Mouse (Mus musculus): Measurements from ENCODE around the gene Oas1d. TPM values are rescaled to one million over a fixed set of nuclear protein-coding genes. Genes with fewer than 3 reads are reported as not detected.
A peak's percentile ranks its signal among the peaks of the same experiment; 100 is the strongest.
"Not testable (repeated sequence)": the region's sequence is repeated elsewhere in the genome, so short reads cannot be mapped to it uniquely, and the experiment has no call there.

Oas1d gene
- total RNA-seq, 1 experiment = 1.2 TPM

- no peaks in the 10 kb centered on the region for H3K9me3 ChIP-seq (ENCODE audit: control insufficient read depth, insufficient read depth, low read depth, low read length)
These were observed 42.9 kb upstream of the Oas1d start for GRCm38 (mm10) chr5:120871469-120871868.

GRCm38 (mm10) chr5:120876839-120877238, 37.5 kb upstream of the Oas1d start:
- H3K9ac ChIP-seq (ENCODE audit: insufficient read depth, low read depth, low read length, poor library complexity, severe bottlenecking); H3K27ac ChIP-seq (ENCODE audit: insufficient read depth, low read depth, low read length, poor library complexity, severe bottlenecking); H3K4me3 ChIP-seq (ENCODE audit: insufficient read depth in 1 of 2, low read depth in 1 of 2, low read length in 2 of 2, poor library complexity in 1 of 2, severe bottlenecking in 1 of 2); in situ Hi-C loops (cut with MboI; ENCODE audit: low sequenced_read_pairs in 2 of 2, unreplicated experiment in 2 of 2); DNase-seq (ENCODE audit: low read depth, low spot score); H3K9me3 ChIP-seq (ENCODE audit: control insufficient read depth, insufficient read depth, low read depth, low read length); H3K36me3 ChIP-seq (ENCODE audit: control insufficient read depth, insufficient read depth, low read length, poor library complexity, severe bottlenecking); H3K4me1 ChIP-seq (ENCODE audit: control insufficient read depth in 2 of 2, insufficient read depth in 2 of 2, low read length in 2 of 2, poor library complexity in 1 of 2): not testable (repeated sequence)

More at GRCm38 (mm10) chr5:120871469-120871868, 42.9 kb upstream of the Oas1d start:
- in situ Hi-C loops (cut with MboI; ENCODE audit: low sequenced_read_pairs in 2 of 2, unreplicated experiment in 2 of 2) = no loop called here
- Histone ChIP-seq H3K27ac (ENCODE audit: insufficient read depth, low read depth, low read length, poor library complexity, severe bottlenecking) (no peak overlapping the region), H3K9ac (ENCODE audit: insufficient read depth, low read depth, low read length, poor library complexity, severe bottlenecking) (no peak overlapping the region), H3K4me3 (ENCODE audit: insufficient read depth in 1 of 2, low read depth in 1 of 2, low read length in 2 of 2, poor library complexity in 1 of 2, severe bottlenecking in 1 of 2) (no peak overlapping the region), H3K4me1 (ENCODE audit: control insufficient read depth in 2 of 2, insufficient read depth in 2 of 2, low read length in 2 of 2, poor library complexity in 1 of 2) (no peaks in the 10 kb centered on the region), H3K36me3 (ENCODE audit: control insufficient read depth, insufficient read depth, low read length, poor library complexity, severe bottlenecking) (no peaks in the 10 kb centered on the region; the same call in 1 of the 2 replicates)
- DNase-seq (ENCODE audit: low read depth, low spot score) = no peak
- TF ChIP-seq MAFK (IDR thresholded peaks at IDR 0.05; ENCODE audit: insufficient read depth, low read depth, low read length) = no peak

- DNase-seq (ENCODE audit: low read depth, low spot score); H3K4me1 ChIP-seq (ENCODE audit: control insufficient read depth in 2 of 2, insufficient read depth in 2 of 2, low read length in 2 of 2, poor library complexity in 1 of 2); in situ Hi-C loops (cut with MboI; ENCODE audit: low sequenced_read_pairs in 2 of 2, unreplicated experiment in 2 of 2): not testable (repeated sequence)
These were observed 36.9 kb upstream of the Oas1d start for GRCm38 (mm10) chr5:120877407-120877806.

GRCm38 (mm10) chr5:120878803-120879202, 35.5 kb upstream of the Oas1d start:
- H3K36me3 ChIP-seq (ENCODE audit: control insufficient read depth, insufficient read depth, low read length, poor library complexity, severe bottlenecking); H3K9ac ChIP-seq (ENCODE audit: insufficient read depth, low read depth, low read length, poor library complexity, severe bottlenecking); H3K27ac ChIP-seq (ENCODE audit: insufficient read depth, low read depth, low read length, poor library complexity, severe bottlenecking); in situ Hi-C loops (cut with MboI; ENCODE audit: low sequenced_read_pairs in 2 of 2, unreplicated experiment in 2 of 2); H3K4me1 ChIP-seq (ENCODE audit: control insufficient read depth in 2 of 2, insufficient read depth in 2 of 2, low read length in 2 of 2, poor library complexity in 1 of 2); H3K9me3 ChIP-seq (ENCODE audit: control insufficient read depth, insufficient read depth, low read depth, low read length); DNase-seq (ENCODE audit: low read depth, low spot score); H3K4me3 ChIP-seq (ENCODE audit: insufficient read depth in 1 of 2, low read depth in 1 of 2, low read length in 2 of 2, poor library complexity in 1 of 2, severe bottlenecking in 1 of 2): not testable (repeated sequence)

More at GRCm38 (mm10) chr5:120877407-120877806, 36.9 kb upstream of the Oas1d start:
- not testable (repeated sequence) for H3K36me3 ChIP-seq (ENCODE audit: control insufficient read depth, insufficient read depth, low read length, poor library complexity, severe bottlenecking); H3K9me3 ChIP-seq (ENCODE audit: control insufficient read depth, insufficient read depth, low read depth, low read length); H3K9ac ChIP-seq (ENCODE audit: insufficient read depth, low read depth, low read length, poor library complexity, severe bottlenecking); H3K4me3 ChIP-seq (ENCODE audit: insufficient read depth in 1 of 2, low read depth in 1 of 2, low read length in 2 of 2, poor library complexity in 1 of 2, severe bottlenecking in 1 of 2); H3K27ac ChIP-seq (ENCODE audit: insufficient read depth, low read depth, low read length, poor library complexity, severe bottlenecking)

GRCm38 (mm10) chr5:120881681-120882080, 32.7 kb upstream of the Oas1d start:
- H3K4me3 ChIP-seq (ENCODE audit: insufficient read depth in 1 of 2, low read depth in 1 of 2, low read length in 2 of 2, poor library complexity in 1 of 2, severe bottlenecking in 1 of 2); in situ Hi-C loops (cut with MboI; ENCODE audit: low sequenced_read_pairs in 2 of 2, unreplicated experiment in 2 of 2); H3K4me1 ChIP-seq (ENCODE audit: control insufficient read depth in 2 of 2, insufficient read depth in 2 of 2, low read length in 2 of 2, poor library complexity in 1 of 2); H3K27ac ChIP-seq (ENCODE audit: insufficient read depth, low read depth, low read length, poor library complexity, severe bottlenecking); DNase-seq (ENCODE audit: low read depth, low spot score); H3K36me3 ChIP-seq (ENCODE audit: control insufficient read depth, insufficient read depth, low read length, poor library complexity, severe bottlenecking); H3K9me3 ChIP-seq (ENCODE audit: control insufficient read depth, insufficient read depth, low read depth, low read length); H3K9ac ChIP-seq (ENCODE audit: insufficient read depth, low read depth, low read length, poor library complexity, severe bottlenecking): not testable (repeated sequence)

GRCm38 (mm10) chr5:120887413-120887812, 26.9 kb upstream of the Oas1d start, which contains the start of gene Oas1g:
TSS of gene Oas1g (minus strand) at chr5:120887613.
- H3K9ac ChIP-seq (ENCODE audit: insufficient read depth, low read depth, low read length, poor library complexity, severe bottlenecking) = peak within 1 kb of the TSS; percentile 30
- DNase-seq (ENCODE audit: low read depth, low spot score); in situ Hi-C loops (cut with MboI; ENCODE audit: low sequenced_read_pairs in 2 of 2, unreplicated experiment in 2 of 2); H3K9me3 ChIP-seq (ENCODE audit: control insufficient read depth, insufficient read depth, low read depth, low read length); H3K36me3 ChIP-seq (ENCODE audit: control insufficient read depth, insufficient read depth, low read length, poor library complexity, severe bottlenecking); H3K4me1 ChIP-seq (ENCODE audit: control insufficient read depth in 2 of 2, insufficient read depth in 2 of 2, low read length in 2 of 2, poor library complexity in 1 of 2): not testable (repeated sequence)
- peak within 1 kb of the TSS; percentile 71 for H3K27ac ChIP-seq (ENCODE audit: insufficient read depth, low read depth, low read length, poor library complexity, severe bottlenecking)
- H3K4me3 ChIP-seq (ENCODE audit: insufficient read depth in 1 of 2, low read depth in 1 of 2, low read length in 2 of 2, poor library complexity in 1 of 2, severe bottlenecking in 1 of 2) = peak within 1 kb of the TSS in 1 of 2 experiments; percentile 44; a peak in 2 of 4 replicates
